Comparison of ENCODE assay signal across 9 mouse cellular contexts in the genomic region with DNA sequence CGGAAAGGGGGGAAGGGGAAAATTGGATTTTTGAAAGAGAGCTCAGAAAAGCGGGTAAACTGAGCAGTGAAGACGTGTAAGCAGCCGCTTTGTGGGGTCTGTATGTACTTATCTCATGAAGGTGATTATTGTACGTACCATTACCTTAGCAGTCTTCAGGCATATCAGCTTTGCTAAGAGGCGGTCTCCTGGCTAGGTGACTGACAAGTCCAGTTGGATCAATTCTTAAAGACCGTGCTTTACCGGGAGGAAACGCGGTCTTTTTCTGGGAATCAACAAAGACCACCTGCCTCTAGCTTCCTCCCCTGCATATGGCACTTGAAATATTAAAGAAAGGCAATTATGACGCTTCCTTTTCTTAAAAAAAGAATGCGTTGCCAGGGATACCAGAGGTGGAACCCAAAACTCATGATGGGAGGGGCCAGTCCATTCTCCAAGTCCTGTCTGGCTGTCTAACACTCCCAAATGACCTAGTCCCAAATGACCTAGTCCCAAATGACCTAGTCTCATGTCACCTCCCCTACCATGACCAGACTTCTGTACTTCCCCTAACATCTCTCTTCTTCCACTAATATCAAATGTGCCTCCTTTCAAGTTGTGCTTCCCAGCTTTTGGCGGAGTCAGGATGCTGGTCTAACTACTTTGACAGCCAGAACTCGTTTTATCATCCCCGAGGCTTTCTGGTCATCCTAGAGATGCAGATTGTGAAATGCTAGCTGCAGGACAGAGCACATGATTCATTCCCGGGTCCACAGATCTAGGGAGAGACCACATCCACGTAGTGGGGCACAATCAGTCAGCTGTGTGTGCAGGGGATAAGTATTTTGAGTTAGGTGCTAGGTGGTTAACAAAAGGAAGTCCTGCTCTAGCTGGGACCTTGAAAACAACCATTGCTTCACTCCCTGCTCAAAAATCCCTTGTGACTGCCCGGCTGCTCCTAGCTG. TPM values are rescaled to one million over a fixed set of nuclear protein-coding genes. Genes with fewer than 3 reads are reported as not detected.
A peak's percentile ranks its signal among the peaks of the same experiment; 100 is the strongest.
DNase-seq lines count a peak whose midpoint lies in the region; ATAC-seq and TF ChIP-seq lines count a peak whose summit lies in the region.
"Had no signal": no experiment of that assay in that cellular context is flagged by ENCODE, and none has a peak within 500 bp of the region (broad histone marks: within the 10 kb centered on the region; RNA-seq: fewer than 3 reads in every experiment).

No protein-coding gene starts in this region.

- peak overlapping the region; percentile 86; the same call in 1 of the 2 replicates for H3K27ac ChIP-seq in gastrocnemius, adult 2 months
- peak overlapping the region; percentile 68 for H3K27ac ChIP-seq in forebrain, embryonic 15.5 days (replicated peaks)
- no peak overlapping the region for H3K27ac ChIP-seq in liver, embryonic 13.5 days

- no peaks in the 10 kb centered on the region; the same call in 1 of the 2 replicates for H3K36me3 ChIP-seq in E14TG2a.4 (ENCODE audit: insufficient read depth, low read length)
- no peaks in the 10 kb centered on the region for H3K36me3 ChIP-seq in forebrain, embryonic 15.5 days
- no peaks in the 10 kb centered on the region for H3K36me3 ChIP-seq in liver, embryonic 13.5 days

- 32% methylated on average over 18 of the region's 18 CpGs for WGBS in forebrain, embryonic 15.5 days
- 32% methylated on average over 18 of the region's 18 CpGs for WGBS in liver, embryonic 13.5 days (ENCODE audit: insufficient replicate concordance)

- ATAC-seq in forebrain, embryonic 15.5 days (replicated peaks), result no peak
- ATAC-seq in liver, embryonic 13.5 days (ENCODE audit: low read depth), result no peak

- peak overlapping the region; percentile 64 for H3K4me2 ChIP-seq in forebrain, embryonic 15.5 days (replicated peaks)
- H3K4me2 ChIP-seq in liver, embryonic 13.5 days, result peak overlapping the region; percentile 64

- H3K4me3 ChIP-seq in gastrocnemius, adult 2 months, result peak overlapping the region; percentile 93
- H3K4me3 ChIP-seq in E14TG2a.4 (replicated peaks; ENCODE audit: low read length), result peak overlapping the region; percentile 80
- H3K4me3 ChIP-seq in forebrain, embryonic 15.5 days, result peak overlapping the region; percentile 50
- peak overlapping the region; percentile 55 for H3K4me3 ChIP-seq in liver, embryonic 13.5 days (replicated peaks)

- TF ChIP-seq CTCF in gastrocnemius, adult 2 months (IDR thresholded peaks at IDR 0.05), result no peak
- TF ChIP-seq CTCF in E14TG2a.4 (conservative IDR thresholded peaks at IDR 0.05; ENCODE audit: low read length), result no peak

- H3K27me3 ChIP-seq in E14TG2a.4 (ENCODE audit: insufficient read depth, low read length), result peaks cover 53% of the 10 kb centered on the region
- peaks cover 16% of the 10 kb centered on the region for H3K27me3 ChIP-seq in forebrain, embryonic 15.5 days
- H3K27me3 ChIP-seq in liver, embryonic 13.5 days, result peaks cover 53% of the 10 kb centered on the region

- peaks cover 43% of the 10 kb centered on the region for H3K9me3 ChIP-seq in E14TG2a.4 (ENCODE audit: low read length)
- no peaks in the 10 kb centered on the region for H3K9me3 ChIP-seq in forebrain, embryonic 15.5 days
- H3K9me3 ChIP-seq in liver, embryonic 13.5 days (replicated peaks), result no peaks in the 10 kb centered on the region

- peaks cover 32% of the 10 kb centered on the region for H3K4me1 ChIP-seq in E14TG2a.4 (replicated peaks; ENCODE audit: low read depth, low read length)
- H3K4me1 ChIP-seq in forebrain, embryonic 15.5 days, result peaks cover 20% of the 10 kb centered on the region
- peaks cover 24% of the 10 kb centered on the region; the same call in 1 of the 2 replicates for H3K4me1 ChIP-seq in liver, embryonic 13.5 days (replicated peaks)

- DNase-seq in gastrocnemius, adult 2 months, result no peak
- DNase-seq in gastrocnemius, adult 8-10 months (ENCODE audit: low spot score in 2 of 2), result no peak
- no peak for DNase-seq in liver, embryonic 13.5 days
- DNase-seq in ovary, adult 18-20 months (ENCODE audit: low spot score), result no peak
- no peak for DNase-seq in cerebellum, adult 11-12 months
- DNase-seq in cerebellum, postnatal 25 days, result no peak

- peak overlapping the region; percentile 50 for H3K9ac ChIP-seq in forebrain, embryonic 15.5 days (replicated peaks)
- 0 out of 2 replicates have a peak overlapping the region, but pooled peaks have one; percentile 52 for H3K9ac ChIP-seq in liver, embryonic 13.5 days

- intact Hi-C loops in gastrocnemius, adult 2 months (cut with DNase I), result no loop called here

RNA-seq across cellular contexts. Expression of a gene that starts 1.3 kb away (rescaled TPM):
- total RNA-seq in gastrocnemius, adult 2 months (2021), result 1 to 10 TPM; 4.8 to 7.3 TPM
- total RNA-seq in gastrocnemius, adult 8-10 months (2022), result 10 to 100 TPM in 1 of 4 experiments, 1 to 10 TPM in 3; 6.8 to 10.2 (median 8.3) TPM
- polyA plus RNA-seq in forebrain, embryonic 15.5 days (2015; fragmentation: Nextera tagmentation; extraction: Ambion mirVana), result 33.0 and 33.6 TPM in 2 replicates
- polyA plus RNA-seq in liver, embryonic 13.5 days (2015; fragmentation: Nextera tagmentation; extraction: Ambion mirVana), result 9.3 and 9.9 TPM in 2 replicates

RNA-seq across cellular contexts. Expression of a gene that starts 9.6 kb away (rescaled TPM):
- total RNA-seq in gastrocnemius, adult 2 months (2021), result not detected
- not detected for total RNA-seq in gastrocnemius, adult 8-10 months (2022)
- 0.09 TPM in 2 replicates for polyA plus RNA-seq in forebrain, embryonic 15.5 days (2015; fragmentation: Nextera tagmentation; extraction: Ambion mirVana)
- polyA plus RNA-seq in liver, embryonic 13.5 days (2015; fragmentation: Nextera tagmentation; extraction: Ambion mirVana), result 1.3 and 1.8 TPM in 2 replicates

RNA-seq across cellular contexts. Expression of a gene that starts 46.9 kb away (rescaled TPM):
- not detected for total RNA-seq in gastrocnemius, adult 2 months (2021)
- not detected for total RNA-seq in gastrocnemius, adult 8-10 months (2022)
- not detected in 2 replicates for polyA plus RNA-seq in forebrain, embryonic 15.5 days (2015; fragmentation: Nextera tagmentation; extraction: Ambion mirVana)
- polyA plus RNA-seq in liver, embryonic 13.5 days (2015; fragmentation: Nextera tagmentation; extraction: Ambion mirVana), result not detected in 2 replicates
- polyA plus RNA-seq: frontal cortex, adult 2 months had no signal
